In genomic region chr2:35678440-35678839, GRCm38 (mm10) we compare ENCODE assay signal across 8 mouse cellular contexts.
DNase-seq lines count a peak whose midpoint lies in the region; ATAC-seq lines count a peak whose summit lies in the region.

No protein-coding gene starts in this region.

- intact Hi-C loops in heart, postnatal 36 days (cut with DNase I) = no loop called here

- H3K27me3 ChIP-seq in heart, embryonic 11.5 days (ENCODE audit: control insufficient read depth, insufficient read depth, low read length) = no peaks in the 10 kb centered on the region
- H3K27me3 ChIP-seq in midbrain, embryonic 10.5 days (ENCODE audit: low read depth, poor library complexity, severe bottlenecking) = no peaks in the 10 kb centered on the region
- no peaks in the 10 kb centered on the region for H3K27me3 ChIP-seq in midbrain, embryonic 16.5 days (ENCODE audit: control insufficient read depth, insufficient read depth, low read depth, low read length)
- no peaks in the 10 kb centered on the region for H3K27me3 ChIP-seq in hindbrain, embryonic 16.5 days (replicated peaks; ENCODE audit: control insufficient read depth, insufficient read depth, low read length)
- H3K27me3 ChIP-seq in stomach, embryonic 16.5 days (ENCODE audit: control insufficient read depth, insufficient read depth, low read length) = no peaks in the 10 kb centered on the region

- H3K9me3 ChIP-seq in heart, embryonic 11.5 days (replicated peaks; ENCODE audit: control insufficient read depth, low read length) = no peaks in the 10 kb centered on the region
- H3K9me3 ChIP-seq in midbrain, embryonic 10.5 days (replicated peaks) = no peaks in the 10 kb centered on the region
- H3K9me3 ChIP-seq in midbrain, embryonic 16.5 days (replicated peaks; ENCODE audit: control insufficient read depth, low read length, poor library complexity, severe bottlenecking) = no peaks in the 10 kb centered on the region
- no peaks in the 10 kb centered on the region for H3K9me3 ChIP-seq in hindbrain, embryonic 16.5 days (ENCODE audit: control insufficient read depth, low read length)
- no peaks in the 10 kb centered on the region for H3K9me3 ChIP-seq in stomach, embryonic 16.5 days (replicated peaks; ENCODE audit: control insufficient read depth, low read length)

- no peak overlapping the region for H3K4me3 ChIP-seq in heart, embryonic 11.5 days (ENCODE audit: low read depth, low read length)
- H3K4me3 ChIP-seq in midbrain, embryonic 10.5 days = no peak overlapping the region
- no peak overlapping the region for H3K4me3 ChIP-seq in midbrain, embryonic 16.5 days (ENCODE audit: low read depth, low read length)
- H3K4me3 ChIP-seq in hindbrain, embryonic 16.5 days (ENCODE audit: low read length) = no peak overlapping the region
- H3K4me3 ChIP-seq in stomach, embryonic 16.5 days (replicated peaks; ENCODE audit: low read length) = no peak overlapping the region

- no peak overlapping the region for H3K4me2 ChIP-seq in heart, embryonic 11.5 days
- H3K4me2 ChIP-seq in midbrain, embryonic 16.5 days (ENCODE audit: low read length) = no peak overlapping the region
- no peak overlapping the region for H3K4me2 ChIP-seq in hindbrain, embryonic 16.5 days (ENCODE audit: low read length)
- no peak overlapping the region for H3K4me2 ChIP-seq in stomach, embryonic 16.5 days (ENCODE audit: low read depth, low read length)

- ATAC-seq in heart, embryonic 11.5 days (replicated peaks; ENCODE audit: insufficient number of reproducible peaks, low FRiP score, low TSS enrichment) = no peak
- ATAC-seq in midbrain, embryonic 16.5 days = no peak
- no peak for ATAC-seq in hindbrain, embryonic 16.5 days
- ATAC-seq in stomach, embryonic 16.5 days (ENCODE audit: insufficient read depth, low FRiP score) = no peak
- ATAC-seq in CD4-positive, CD25-positive, alpha-beta regulatory T cell, adult 4 months = no peak

- no peak overlapping the region for H3K9ac ChIP-seq in heart, embryonic 11.5 days (ENCODE audit: low read depth, low read length)
- no peak overlapping the region for H3K9ac ChIP-seq in midbrain, embryonic 16.5 days (ENCODE audit: low read depth, low read length)
- H3K9ac ChIP-seq in hindbrain, embryonic 16.5 days (ENCODE audit: low read depth, low read length) = 0 out of 2 replicates have a peak overlapping the region, but pooled peaks have one; percentile 1
- peak overlapping the region; percentile 57 for H3K9ac ChIP-seq in stomach, embryonic 16.5 days (ENCODE audit: low read length)

- H3K36me3 ChIP-seq in heart, embryonic 11.5 days (ENCODE audit: control insufficient read depth, insufficient read depth, low read length) = no peaks in the 10 kb centered on the region
- peaks cover 9% of the 10 kb centered on the region; the same call in 1 of the 2 replicates for H3K36me3 ChIP-seq in midbrain, embryonic 10.5 days
- no peaks in the 10 kb centered on the region for H3K36me3 ChIP-seq in midbrain, embryonic 16.5 days (ENCODE audit: control insufficient read depth, insufficient read depth, low read length)
- H3K36me3 ChIP-seq in hindbrain, embryonic 16.5 days (ENCODE audit: control insufficient read depth, insufficient read depth, low read length) = no peaks in the 10 kb centered on the region
- H3K36me3 ChIP-seq in stomach, embryonic 16.5 days (ENCODE audit: control insufficient read depth, insufficient read depth, low read length) = no peaks in the 10 kb centered on the region

- WGBS in heart, embryonic 11.5 days (ENCODE audit: insufficient replicate concordance) = 20% methylated on average over 4 of the region's 4 CpGs
- 47% methylated on average over 4 of the region's 4 CpGs for WGBS in midbrain, embryonic 10.5 days
- WGBS in midbrain, embryonic 16.5 days = 32% methylated on average over 4 of the region's 4 CpGs
- WGBS in hindbrain, embryonic 16.5 days = 28% methylated on average over 4 of the region's 4 CpGs
- WGBS in stomach, embryonic 16.5 days = 45% methylated on average over 4 of the region's 4 CpGs

- DNase-seq in heart, postnatal 36 days = no peak
- DNase-seq in midbrain, embryonic 10.5 days (ENCODE audit: low spot score) = no peak
- no peak for DNase-seq in layer of hippocampus, postnatal 36 days

- H3K4me1 ChIP-seq in heart, embryonic 11.5 days (ENCODE audit: control insufficient read depth, insufficient read depth, low read length) = peaks cover 96% of the 10 kb centered on the region
- peaks cover 86% of the 10 kb centered on the region for H3K4me1 ChIP-seq in midbrain, embryonic 10.5 days
- H3K4me1 ChIP-seq in midbrain, embryonic 16.5 days (ENCODE audit: control insufficient read depth, insufficient read depth, low read length) = peaks cover 67% of the 10 kb centered on the region
- H3K4me1 ChIP-seq in hindbrain, embryonic 16.5 days (ENCODE audit: control insufficient read depth, insufficient read depth, low read depth, low read length) = peaks cover 62% of the 10 kb centered on the region
- H3K4me1 ChIP-seq in stomach, embryonic 16.5 days (ENCODE audit: control insufficient read depth, insufficient read depth, low read length) = peaks cover 89% of the 10 kb centered on the region

- peak overlapping the region; percentile 48 for H3K27ac ChIP-seq in heart, embryonic 11.5 days (ENCODE audit: low read depth, low read length)
- peak overlapping the region; percentile 79 for H3K27ac ChIP-seq in midbrain, embryonic 10.5 days (replicated peaks)
- no peak overlapping the region; the same call in 1 of the 2 replicates for H3K27ac ChIP-seq in midbrain, embryonic 16.5 days (ENCODE audit: low read length)
- peak overlapping the region; percentile 77; the same call in 1 of the 2 replicates for H3K27ac ChIP-seq in hindbrain, embryonic 16.5 days (ENCODE audit: low read depth, low read length)
- peak overlapping the region; percentile 69 for H3K27ac ChIP-seq in stomach, embryonic 16.5 days (ENCODE audit: low read length)

Comparison
In these comparisons a context has a peak if more than half of its experiments do, and no peak if none do; other contexts are left out.
1. H3K9ac ChIP-seq: peak in hindbrain, embryonic 16.5 days (single experiment) and stomach, embryonic 16.5 days (single experiment); none in heart, embryonic 11.5 days (single experiment) and midbrain, embryonic 16.5 days (single experiment).